Mouse (Mus musculus): ENCODE measurements around the gene Atp6v1g3. TPM values are rescaled to one million over a fixed set of nuclear protein-coding genes. Genes with fewer than 3 reads are reported as not detected.

The Atp6v1g3 gene
- polyA plus RNA-seq, 1 experiment: not detected

GRCm38 (mm10) chr1:138250951-138251350 lies 22.6 kb upstream of the Atp6v1g3 start:
- H3K4me1 ChIP-seq (ENCODE audit: control insufficient read depth, insufficient read depth, low read length): peaks cover 5% of the 10 kb centered on the region; the same call in 1 of the 2 replicates
- TF ChIP-seq POLR2A (IDR thresholded peaks at IDR 0.05; ENCODE audit: low read depth, low read length) (no peak), CTCF (IDR thresholded peaks at IDR 0.05; ENCODE audit: borderline replicate concordance, insufficient read depth, low read length) (no peak)

DNA sequence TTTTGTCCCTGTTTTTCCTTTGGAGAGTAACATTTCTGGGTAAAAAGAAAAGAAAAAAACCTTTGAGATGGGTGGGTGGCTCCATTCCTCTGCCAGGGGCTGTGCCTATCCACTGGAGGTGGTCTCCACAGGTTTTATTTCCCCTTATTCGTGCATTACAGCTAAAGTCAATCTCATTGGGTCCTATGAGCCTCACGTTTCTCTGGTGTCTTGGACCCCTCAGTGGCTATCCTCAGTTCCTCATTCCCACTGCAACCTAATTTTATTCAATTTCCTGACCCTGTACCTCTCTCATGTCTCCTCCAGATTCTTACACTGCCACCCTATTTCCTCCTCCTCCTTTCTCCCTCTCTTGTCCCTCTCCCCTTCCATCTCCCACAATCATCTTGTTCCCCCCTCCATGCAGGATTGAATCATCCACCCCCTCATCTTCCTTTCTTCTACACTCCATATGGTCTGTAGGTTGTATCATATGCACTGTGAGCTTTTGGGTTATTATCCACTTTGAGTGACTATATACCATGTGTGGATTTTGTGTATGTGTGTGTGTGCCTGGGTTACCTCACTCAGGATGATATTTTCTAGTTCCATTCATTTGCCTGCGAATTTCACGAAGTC lies 17.3 kb upstream of the Atp6v1g3 start:
- H3K4me1 ChIP-seq (ENCODE audit: control insufficient read depth, insufficient read depth, low read length): no peaks in the 10 kb centered on the region
- no peak overlapping the region for H3K4me3 ChIP-seq (ENCODE audit: insufficient read depth, low read length)
- no peak overlapping the region for H3K27ac ChIP-seq (ENCODE audit: insufficient read depth, low read length)
- TF ChIP-seq POLR2A (IDR thresholded peaks at IDR 0.05; ENCODE audit: low read depth, low read length) (no peak), CTCF (IDR thresholded peaks at IDR 0.05; ENCODE audit: borderline replicate concordance, insufficient read depth, low read length) (no peak)

More at GRCm38 (mm10) chr1:138250951-138251350, 22.6 kb upstream of the Atp6v1g3 start:
- H3K4me3 ChIP-seq (ENCODE audit: insufficient read depth, low read length): no peak overlapping the region
- H3K27ac ChIP-seq (ENCODE audit: insufficient read depth, low read length): no peak overlapping the region

DNA sequence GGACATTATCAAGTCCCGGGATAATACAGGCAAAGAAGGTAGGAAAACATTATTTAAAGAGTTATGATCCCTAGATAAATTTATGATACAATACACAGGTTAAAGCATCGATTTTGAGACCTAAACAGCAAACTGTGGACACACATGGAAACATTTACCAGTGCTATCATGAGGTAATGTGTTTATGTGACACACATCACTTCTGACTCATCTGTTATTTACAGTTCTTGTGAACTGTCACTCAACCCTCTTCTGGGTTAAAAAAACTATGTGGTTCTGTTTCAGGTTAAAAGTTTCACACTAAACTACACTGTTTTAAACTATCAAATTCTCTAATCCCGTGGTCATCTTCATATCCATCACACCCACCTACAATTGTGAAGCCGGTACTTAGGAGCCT lies 14.8 kb upstream of the Atp6v1g3 start:
- H3K4me1 ChIP-seq (ENCODE audit: control insufficient read depth, insufficient read depth, low read length): no peaks in the 10 kb centered on the region
- no peak for TF ChIP-seq CTCF (IDR thresholded peaks at IDR 0.05; ENCODE audit: borderline replicate concordance, insufficient read depth, low read length)
- no peak for TF ChIP-seq POLR2A (IDR thresholded peaks at IDR 0.05; ENCODE audit: low read depth, low read length)
- H3K4me3 ChIP-seq (ENCODE audit: insufficient read depth, low read length): no peak overlapping the region
- H3K27ac ChIP-seq (ENCODE audit: insufficient read depth, low read length): no peak overlapping the region

- TF ChIP-seq POLR2A (IDR thresholded peaks at IDR 0.05; ENCODE audit: low read depth, low read length): no peak
- TF ChIP-seq CTCF (IDR thresholded peaks at IDR 0.05; ENCODE audit: borderline replicate concordance, insufficient read depth, low read length): no peak
- no peak overlapping the region for H3K4me3 ChIP-seq (ENCODE audit: insufficient read depth, low read length)
- H3K27ac ChIP-seq (ENCODE audit: insufficient read depth, low read length): no peak overlapping the region
- no peaks in the 10 kb centered on the region for H3K4me1 ChIP-seq (ENCODE audit: control insufficient read depth, insufficient read depth, low read length)
Measured at GRCm38 (mm10) chr1:138261520-138261919, 12.0 kb upstream of the Atp6v1g3 start.

DNA sequence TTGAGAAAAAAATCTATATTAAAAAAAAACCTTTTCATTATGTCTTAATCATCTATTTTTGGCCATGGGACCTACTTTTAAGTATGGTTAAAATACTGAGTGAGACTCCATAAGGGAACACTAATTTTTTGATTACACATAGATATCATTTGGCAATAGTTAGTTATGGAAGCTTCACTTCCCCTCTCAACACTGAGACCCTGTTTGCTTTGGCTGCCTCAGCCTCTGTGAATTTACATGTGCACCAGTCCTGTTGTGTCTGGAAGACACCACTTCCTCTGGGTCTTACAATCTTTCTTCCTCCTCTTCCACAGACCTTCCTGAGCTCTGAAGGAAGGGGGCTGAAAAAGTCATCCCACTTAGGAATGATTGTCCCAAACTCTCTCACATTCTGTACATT lies 11.1 kb upstream of the Atp6v1g3 start:
- no peak overlapping the region for H3K27ac ChIP-seq (ENCODE audit: insufficient read depth, low read length)
- H3K4me3 ChIP-seq (ENCODE audit: insufficient read depth, low read length): no peak overlapping the region
- no peaks in the 10 kb centered on the region for H3K4me1 ChIP-seq (ENCODE audit: control insufficient read depth, insufficient read depth, low read length)
- TF ChIP-seq POLR2A (IDR thresholded peaks at IDR 0.05; ENCODE audit: low read depth, low read length): no peak
- TF ChIP-seq CTCF (IDR thresholded peaks at IDR 0.05; ENCODE audit: borderline replicate concordance, insufficient read depth, low read length): no peak

- no peaks in the 10 kb centered on the region for H3K4me1 ChIP-seq (ENCODE audit: control insufficient read depth, insufficient read depth, low read length)
- H3K4me3 ChIP-seq (ENCODE audit: insufficient read depth, low read length): no peak overlapping the region
- TF ChIP-seq POLR2A (IDR thresholded peaks at IDR 0.05; ENCODE audit: low read depth, low read length) (no peak), CTCF (IDR thresholded peaks at IDR 0.05; ENCODE audit: borderline replicate concordance, insufficient read depth, low read length) (no peak)
- no peak overlapping the region for H3K27ac ChIP-seq (ENCODE audit: insufficient read depth, low read length)
Measured at GRCm38 (mm10) chr1:138267465-138268055, 6.0 kb upstream of the Atp6v1g3 start.

- TF ChIP-seq CTCF (IDR thresholded peaks at IDR 0.05; ENCODE audit: borderline replicate concordance, insufficient read depth, low read length): no peak
- H3K27ac ChIP-seq (ENCODE audit: insufficient read depth, low read length): no peak overlapping the region
- H3K4me3 ChIP-seq (ENCODE audit: insufficient read depth, low read length): no peak overlapping the region
- no peaks in the 10 kb centered on the region for H3K4me1 ChIP-seq (ENCODE audit: control insufficient read depth, insufficient read depth, low read length)
Measured at GRCm38 (mm10) chr1:138274930-138275329, 1.4 kb downstream of the Atp6v1g3 start.

GRCm38 (mm10) chr1:138275859-138276258 lies 2.3 kb downstream of the Atp6v1g3 start:
- H3K4me1 ChIP-seq (ENCODE audit: control insufficient read depth, insufficient read depth, low read length): no peaks in the 10 kb centered on the region
- TF ChIP-seq POLR2A (IDR thresholded peaks at IDR 0.05; ENCODE audit: low read depth, low read length): no peak
- no peak for TF ChIP-seq CTCF (IDR thresholded peaks at IDR 0.05; ENCODE audit: borderline replicate concordance, insufficient read depth, low read length)
- H3K4me3 ChIP-seq (ENCODE audit: insufficient read depth, low read length): no peak overlapping the region
- H3K27ac ChIP-seq (ENCODE audit: insufficient read depth, low read length): no peak overlapping the region

DNA sequence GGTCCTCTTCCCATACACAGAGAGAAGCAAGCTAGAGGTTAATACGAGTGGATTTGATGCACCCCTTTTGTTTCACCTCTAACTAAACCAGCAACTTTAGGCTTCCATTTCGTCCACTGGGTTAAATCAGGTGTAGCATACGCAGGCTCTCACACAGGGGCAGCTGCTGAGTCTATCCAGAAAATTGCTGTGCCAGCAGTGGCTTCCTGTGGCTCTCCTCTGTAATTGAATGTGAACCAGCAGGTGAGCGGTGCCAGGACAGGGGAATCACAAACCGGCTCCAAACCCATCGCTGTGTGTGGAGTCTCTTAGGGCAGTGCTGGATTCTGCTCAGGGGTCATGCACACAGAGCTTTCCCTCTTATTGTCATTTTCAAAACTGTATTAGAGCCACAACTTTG lies 7.6 kb downstream of the Atp6v1g3 start:
- H3K4me1 ChIP-seq (ENCODE audit: control insufficient read depth, insufficient read depth, low read length): no peaks in the 10 kb centered on the region
- TF ChIP-seq CTCF (IDR thresholded peaks at IDR 0.05; ENCODE audit: borderline replicate concordance, insufficient read depth, low read length): no peak
- TF ChIP-seq POLR2A (IDR thresholded peaks at IDR 0.05; ENCODE audit: low read depth, low read length): no peak
- no peak overlapping the region for H3K4me3 ChIP-seq (ENCODE audit: insufficient read depth, low read length)
- H3K27ac ChIP-seq (ENCODE audit: insufficient read depth, low read length): no peak overlapping the region

DNA sequence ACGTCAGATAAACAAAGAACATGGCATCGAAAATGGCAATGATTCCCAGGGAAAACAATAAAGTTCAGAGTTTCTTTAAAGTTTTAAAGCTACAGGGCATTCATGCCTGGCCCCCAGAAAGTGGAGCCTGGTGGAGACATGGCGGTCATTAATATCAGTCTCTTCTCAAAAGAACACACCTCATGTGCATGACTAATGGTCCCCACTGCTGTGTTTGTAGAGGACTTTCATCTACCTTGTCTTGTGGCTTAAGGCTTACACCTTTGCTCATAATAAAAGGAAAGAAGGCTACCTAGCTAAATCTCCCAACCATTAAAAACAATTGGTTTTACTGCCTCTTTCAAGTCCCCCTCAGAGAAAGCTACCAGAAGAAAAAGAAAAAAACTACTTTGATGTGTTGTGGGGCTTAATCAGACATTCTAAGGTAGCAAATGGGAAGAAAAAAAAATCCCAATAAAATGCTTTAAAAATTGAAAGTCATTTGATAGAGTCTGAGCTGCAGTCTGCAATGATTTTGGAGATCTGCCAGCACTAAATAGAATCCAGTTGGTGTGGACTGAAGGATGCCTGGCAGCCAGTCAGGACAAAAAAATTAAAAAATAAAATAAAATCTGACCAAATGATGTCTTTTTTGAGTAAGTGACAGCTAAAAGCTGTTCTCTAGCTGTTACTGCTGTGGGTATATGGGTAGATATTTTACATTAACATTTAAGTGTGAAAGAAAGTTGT lies 9.0 kb downstream of the Atp6v1g3 start:
- TF ChIP-seq POLR2A (IDR thresholded peaks at IDR 0.05; ENCODE audit: low read depth, low read length) (no peak), CTCF (IDR thresholded peaks at IDR 0.05; ENCODE audit: borderline replicate concordance, insufficient read depth, low read length) (no peak)
- Histone ChIP-seq H3K27ac (ENCODE audit: insufficient read depth, low read length) (no peak overlapping the region), H3K4me1 (ENCODE audit: control insufficient read depth, insufficient read depth, low read length) (no peaks in the 10 kb centered on the region), H3K4me3 (ENCODE audit: insufficient read depth, low read length) (no peak overlapping the region)
